Comparison of ENCODE assay signal across 8 mouse cellular contexts in genomic region chr16:22440269-22440668, GRCm38 (mm10). TPM values are rescaled to one million over a fixed set of nuclear protein-coding genes. Genes with fewer than 3 reads are reported as not detected.
A peak's percentile ranks its signal among the peaks of the same experiment; 100 is the strongest.
DNase-seq lines count a peak whose midpoint lies in the region; ATAC-seq lines count a peak whose summit lies in the region.

No protein-coding gene starts in this region.

- peaks cover 53% of the 10 kb centered on the region for H3K27me3 ChIP-seq in erythroblast, embryonic 14.5 days (ENCODE audit: control insufficient read depth)
- H3K27me3 ChIP-seq in limb, embryonic 11.5 days (ENCODE audit: control insufficient read depth, insufficient read depth, low read length) = no peaks in the 10 kb centered on the region
- H3K27me3 ChIP-seq in midbrain, embryonic 12.5 days = peaks cover 78% of the 10 kb centered on the region

- peaks cover 21% of the 10 kb centered on the region for H3K4me1 ChIP-seq in erythroblast, embryonic 14.5 days (ENCODE audit: control insufficient read depth)
- peaks cover 11% of the 10 kb centered on the region; the same call in 1 of the 2 replicates for H3K4me1 ChIP-seq in limb, embryonic 11.5 days (ENCODE audit: control insufficient read depth, insufficient read depth, low read length)
- H3K4me1 ChIP-seq in midbrain, embryonic 12.5 days = peaks cover 20% of the 10 kb centered on the region

- peak overlapping the region; percentile 71 for H3K4me3 ChIP-seq in erythroblast, embryonic 14.5 days (replicated peaks)
- H3K4me3 ChIP-seq in limb, embryonic 11.5 days (ENCODE audit: low read depth, low read length) = peak overlapping the region; percentile 89
- peak overlapping the region; percentile 73 for H3K4me3 ChIP-seq in midbrain, embryonic 12.5 days

- WGBS in limb, embryonic 11.5 days = under 1% methylated on average over 18 of the region's 18 CpGs
- under 1% methylated on average over 18 of the region's 18 CpGs for WGBS in midbrain, embryonic 12.5 days

- peak; percentile 41 for DNase-seq in embryo, embryonic 11.5 days (ENCODE audit: low read depth, low spot score)
- peak; percentile 95 for DNase-seq in heart, adult 11 months
- peak; percentile 81 for DNase-seq in kidney, adult 11 months
- DNase-seq in limb, embryonic 11.5 days (ENCODE audit: low spot score) = peak; percentile 77
- peak; percentile 16 to 43 for DNase-seq in spleen, postnatal 10 days (ENCODE audit: low spot score in 2 of 2)

- no peaks in the 10 kb centered on the region for H3K36me3 ChIP-seq in erythroblast, embryonic 14.5 days (ENCODE audit: control insufficient read depth)
- no peaks in the 10 kb centered on the region for H3K36me3 ChIP-seq in limb, embryonic 11.5 days (ENCODE audit: control insufficient read depth, insufficient read depth, low read length)
- H3K36me3 ChIP-seq in midbrain, embryonic 12.5 days = no peaks in the 10 kb centered on the region

- no peaks in the 10 kb centered on the region for H3K9me3 ChIP-seq in erythroblast, embryonic 14.5 days (ENCODE audit: control insufficient read depth, low read length)
- H3K9me3 ChIP-seq in limb, embryonic 11.5 days (ENCODE audit: control insufficient read depth, low read length) = no peaks in the 10 kb centered on the region
- no peaks in the 10 kb centered on the region for H3K9me3 ChIP-seq in midbrain, embryonic 12.5 days

- ATAC-seq in erythroblast, adult 5-6 weeks (replicated peaks; ENCODE audit: low FRiP score, poor library complexity, severe bottlenecking) = no peak
- no peak for ATAC-seq in limb, embryonic 11.5 days (ENCODE audit: insufficient number of reproducible peaks, low FRiP score, low TSS enrichment, low read depth)
- ATAC-seq in midbrain, embryonic 12.5 days (ENCODE audit: low FRiP score, low read depth) = no peak

- H3K9ac ChIP-seq in limb, embryonic 11.5 days (ENCODE audit: low read length) = 0 out of 2 replicates have a peak overlapping the region, but pooled peaks have one; percentile 44
- no peak overlapping the region for H3K9ac ChIP-seq in midbrain, embryonic 12.5 days (replicated peaks)

- 0 out of 2 replicates have a peak overlapping the region, but pooled peaks have one; percentile 8 for H3K27ac ChIP-seq in limb, embryonic 11.5 days (replicated peaks; ENCODE audit: low read depth, low read length)
- H3K27ac ChIP-seq in midbrain, embryonic 12.5 days (replicated peaks) = no peak overlapping the region

- peak overlapping the region; percentile 44 for H3K4me2 ChIP-seq in limb, embryonic 11.5 days (ENCODE audit: low read depth, severe bottlenecking)
- peak overlapping the region; percentile 68 for H3K4me2 ChIP-seq in midbrain, embryonic 12.5 days (replicated peaks)

RNA-seq across cellular contexts. Expression of gene Etv5, which starts 0.8 kb away (rescaled TPM):
- 0.02 and 0.18 TPM in 2 replicates for polyA plus RNA-seq in erythroblast, embryonic 14.5 days (2012)
- 0.42 TPM in 1 of 2 replicates, not detected in the other for total RNA-seq in erythroblast, adult 5-6 weeks (2015; ENCODE audit: low replicate concordance)
- total RNA-seq in erythroblast, adult 5-6 weeks (2017; ENCODE audit: low replicate concordance) = 0.77 and 3.1 TPM in 2 replicates
- 52.7 and 61.1 TPM in 2 replicates for polyA plus RNA-seq in limb, embryonic 11.5 days (2014; fragmentation: Nextera tagmentation; extraction: Ambion mirVana)
- 10.8 and 11.8 TPM in 2 replicates for polyA plus RNA-seq in midbrain, embryonic 12.5 days (2016; fragmentation: Nextera tagmentation; extraction: Ambion mirVana)

Comparison
In these comparisons a context has a peak if more than half of its experiments do, and no peak if none do; other contexts are left out.
1. DNase-seq: peak in every context shown above with its lines; median percentile 95 in heart, adult 11 months; 81 in kidney, adult 11 months; 77 in limb, embryonic 11.5 days; 41 in embryo, embryonic 11.5 days; 30 in spleen, postnatal 10 days.